Mouse (Mus musculus) heart, embryonic 14.5 days (tissue): ENCODE data around the gene Gm49384. TPM values are rescaled to one million over a fixed set of nuclear protein-coding genes. Genes with fewer than 3 reads are reported as not detected.
A peak's percentile ranks its signal among the peaks of the same experiment; 100 is the strongest.

Source experiments
- ATAC-seq: fragments of 200-750 bp; cut with Nextera tagmentation; 2 replicates; pipeline ENCODE4 v1.8.0; 2017; ENCODE audit warnings: low read depth, moderate TSS enrichment; ENCODE audit not compliant: insufficient number of reproducible peaks, insufficient read depth, low FRiP score
- H3K27ac ChIP-seq, 2 experiments: fragments of 200-500 bp in 1 of 2; fragments of 300-500 bp in 1 of 2; sonication (generic) in 1 of 2; replicated peaks in 1 of 2; 2 replicates each; pipeline ENCODE4 v1.5.1; 2012 to 2014; ENCODE audit warnings: low read depth in 2 of 2, low read length in 2 of 2, control low read depth in 1 of 2, mild to moderate bottlenecking in 1 of 2, mixed read lengths in 1 of 2; ENCODE audit not compliant: control insufficient read depth in 1 of 2, insufficient read depth in 1 of 2
- H3K27me3 ChIP-seq: fragments of 300-500 bp; sonication (generic); 2 replicates; pipeline ENCODE4 v1.6.1; 2014; ENCODE audit warnings: mild to moderate bottlenecking, low read length, control low read depth; ENCODE audit not compliant: control insufficient read depth, insufficient read depth
- H3K36me3 ChIP-seq: fragments of 300-500 bp; sonication (generic); 2 replicates; pipeline ENCODE4 v1.6.1; 2014; ENCODE audit warnings: mild to moderate bottlenecking, control low read depth, low read length, mixed read lengths; ENCODE audit not compliant: control insufficient read depth, insufficient read depth
- H3K4me1 ChIP-seq, 2 experiments: fragments of 200-500 bp in 1 of 2; fragments of 300-500 bp in 1 of 2; sonication (generic) in 1 of 2; 2 replicates each; pipeline ENCODE4 v1.6.1; 2012 to 2014; ENCODE audit warnings: low read length in 2 of 2, control low read depth in 1 of 2, mixed read lengths in 1 of 2; ENCODE audit not compliant: control insufficient read depth in 2 of 2, insufficient read depth in 2 of 2
- H3K4me2 ChIP-seq: fragments of 300-500 bp; sonication (generic); 2 replicates; pipeline ENCODE4 v1.6.1; 2014; ENCODE audit warnings: mild to moderate bottlenecking, low read length
- H3K4me3 ChIP-seq, 2 experiments: fragments of 200-500 bp in 1 of 2; fragments of 300-500 bp in 1 of 2; sonication (generic) in 1 of 2; 2 replicates each; pipeline ENCODE4 v1.5.1; 2012 to 2014; ENCODE audit warnings: low read length in 2 of 2, mild to moderate bottlenecking in 2 of 2, control low read depth in 1 of 2, low read depth in 1 of 2, moderate library complexity in 1 of 2; ENCODE audit not compliant: control insufficient read depth in 1 of 2, insufficient read depth in 1 of 2
- H3K9ac ChIP-seq: fragments of 300-500 bp; sonication (generic); 2 replicates; pipeline ENCODE4 v1.6.1; 2014; ENCODE audit warnings: mild to moderate bottlenecking, low read length
- H3K9me3 ChIP-seq: fragments of 300-500 bp; sonication (generic); 2 replicates; pipeline ENCODE4 v1.6.1; 2016; ENCODE audit warnings: low read length, control low read depth; ENCODE audit not compliant: control insufficient read depth
- WGBS: fragments of 180-500 bp; shearing (Covaris S2); extraction: QIAGEN DNeasy Blood & Tissue Kit; methylation state at CpG from one replicate; pipeline ENCODE4 v1.1.7; 2014; 5-methylcytosine and 5-hydroxymethylcytosine counted together
- polyA plus RNA-seq: library from polyadenylated mRNA; unstranded; fragments of >200 nt; fragmentation: Nextera tagmentation; extraction: Ambion mirVana; gene quantifications from 2 replicates; pipeline ENCODE4 v1.2.1, GENCODE M21; 2014

The Gm49384 gene
- polyA plus RNA-seq, 1 experiment from 2014 or later = 13.4 TPM

GRCm38 (mm10) chr12:69238284-69238683 is 34.2 kb upstream of the Gm49384 start:
- Histone ChIP-seq H3K4me3 (no peak overlapping the region), H3K9me3 (no peaks in the 10 kb centered on the region), H3K9ac (no peak overlapping the region), H3K36me3 (no peaks in the 10 kb centered on the region), H3K4me2 (no peak overlapping the region), H3K4me1 (peaks cover 0 to 7% of the 10 kb centered on the region in 2 experiments; a peak in 2 of 4 replicates), H3K27me3 (no peaks in the 10 kb centered on the region), H3K27ac (no peak overlapping the region)
- whole genome bisulfite sequencing = 30% methylated on average over 3 of the region's 3 CpGs
- ATAC-seq = no peak

GRCm38 (mm10) chr12:69235782-69236181 is 31.7 kb upstream of the Gm49384 start:
- Histone ChIP-seq H3K27me3 (no peaks in the 10 kb centered on the region), H3K36me3 (no peaks in the 10 kb centered on the region), H3K27ac (no peak overlapping the region), H3K9me3 (no peaks in the 10 kb centered on the region), H3K9ac (no peak overlapping the region), H3K4me1 (no peaks in the 10 kb centered on the region), H3K4me2 (no peak overlapping the region), H3K4me3 (no peak overlapping the region)
- ATAC-seq = no peak
- WGBS = 85% methylated on average over 6 of the region's 6 CpGs

- whole genome bisulfite sequencing = 63% methylated on average over 2 of the region's 2 CpGs
- H3K27ac ChIP-seq = no peak overlapping the region
- H3K36me3 ChIP-seq = peaks cover 8% of the 10 kb centered on the region; the same call in 1 of the 2 replicates
- no peaks in the 10 kb centered on the region for H3K27me3 ChIP-seq
- no peak overlapping the region for H3K4me2 ChIP-seq
- H3K9me3 ChIP-seq = no peaks in the 10 kb centered on the region
- no peak overlapping the region for H3K4me3 ChIP-seq
- no peak for ATAC-seq
- H3K9ac ChIP-seq = no peak overlapping the region
- H3K4me1 ChIP-seq = peaks cover 2 to 13% of the 10 kb centered on the region in 2 experiments; a peak in 3 of 4 replicates
Observed at GRCm38 (mm10) chr12:69229251-69229650, 25.2 kb upstream of the Gm49384 start.

GRCm38 (mm10) chr12:69227776-69228466 is 23.9 kb upstream of the Gm49384 start, which contains the start of gene Pole2:
Gene Pole2 (minus strand): TSS chr12:69228195.
- Histone ChIP-seq H3K27ac (peak within 1 kb of the TSS; percentile 88 to 94), H3K4me3 (peak within 1 kb of the TSS; percentile 74 to 94), H3K4me2 (peak within 1 kb of the TSS; percentile 74), H3K9ac (peak within 1 kb of the TSS; percentile 76), H3K4me1 (peaks cover 2 to 13% of the 10 kb centered on the region in 2 experiments; a peak in 3 of 4 replicates), H3K9me3 (no peaks in the 10 kb centered on the region), H3K27me3 (no peaks in the 10 kb centered on the region), H3K36me3 (peaks cover 11% of the 10 kb centered on the region; the same call in 1 of the 2 replicates)
- peak; percentile 90 for ATAC-seq
- WGBS = under 1% methylated on average over 37 of the region's 37 CpGs

- H3K4me1 ChIP-seq = no peaks in the 10 kb centered on the region
- 93% methylated on average over 19 of the region's 19 CpGs for WGBS
- no peak overlapping the region for H3K4me2 ChIP-seq
- no peak overlapping the region for H3K9ac ChIP-seq
- H3K9me3 ChIP-seq = no peaks in the 10 kb centered on the region
- no peak overlapping the region for H3K4me3 ChIP-seq
- no peak for ATAC-seq
- no peak overlapping the region for H3K27ac ChIP-seq
- no peaks in the 10 kb centered on the region for H3K27me3 ChIP-seq
- peaks cover 59% of the 10 kb centered on the region for H3K36me3 ChIP-seq
Observed at GRCm38 (mm10) chr12:69220613-69221277, 16.7 kb upstream of the Gm49384 start.

GRCm38 (mm10) chr12:69216587-69216986 is 12.5 kb upstream of the Gm49384 start:
- 89% methylated on average over 7 of the region's 7 CpGs for WGBS

GRCm38 (mm10) chr12:69215000-69215785 is 11.1 kb upstream of the Gm49384 start:
- Histone ChIP-seq H3K27me3 (no peaks in the 10 kb centered on the region), H3K36me3 (peaks cover 76% of the 10 kb centered on the region), H3K27ac (no peak overlapping the region), H3K9ac (no peak overlapping the region), H3K9me3 (no peaks in the 10 kb centered on the region), H3K4me1 (no peaks in the 10 kb centered on the region), H3K4me2 (no peak overlapping the region), H3K4me3 (no peak overlapping the region)
- WGBS = 90% methylated on average over 3 of the region's 3 CpGs
- ATAC-seq = no peak

More at GRCm38 (mm10) chr12:69216587-69216986, 12.5 kb upstream of the Gm49384 start:
- no peak for ATAC-seq
- Histone ChIP-seq H3K4me3 (no peak overlapping the region), H3K9me3 (no peaks in the 10 kb centered on the region), H3K36me3 (peaks cover 83% of the 10 kb centered on the region), H3K27me3 (no peaks in the 10 kb centered on the region), H3K4me1 (no peaks in the 10 kb centered on the region), H3K27ac (no peak overlapping the region), H3K4me2 (no peak overlapping the region), H3K9ac (no peak overlapping the region)
